Mouse (Mus musculus): Measurements from ENCODE around the gene Mgp.

Gene Mgp

DNA sequence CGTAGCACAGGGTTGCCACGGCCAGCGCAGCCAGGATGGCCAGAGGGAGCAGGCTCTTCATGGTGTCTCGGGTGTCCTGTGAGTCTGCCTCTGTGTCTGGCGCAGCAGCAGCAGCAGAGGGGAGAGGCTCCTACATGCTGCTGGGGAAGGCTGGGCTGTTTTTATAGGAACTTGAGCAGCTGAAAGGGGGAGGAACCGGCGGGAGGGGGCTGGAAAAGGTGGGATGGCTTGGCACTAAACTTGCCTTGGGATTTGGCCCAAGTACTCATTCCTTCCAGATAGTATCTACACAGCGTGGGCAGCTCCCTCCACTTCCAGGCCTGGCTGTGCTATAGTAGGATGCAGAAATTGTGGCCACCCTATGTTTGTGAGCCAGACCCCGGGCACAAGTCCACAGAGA, at the start of gene Mgp:
TSS of gene Mgp (minus strand) at position 154 of the 400 bp plus-strand sequence.
- DNase-seq: no peak

GRCm38 (mm10) chr6:136925049-136925448, 49.4 kb upstream of the Mgp start:
- DNase-seq: no peak

DNA sequence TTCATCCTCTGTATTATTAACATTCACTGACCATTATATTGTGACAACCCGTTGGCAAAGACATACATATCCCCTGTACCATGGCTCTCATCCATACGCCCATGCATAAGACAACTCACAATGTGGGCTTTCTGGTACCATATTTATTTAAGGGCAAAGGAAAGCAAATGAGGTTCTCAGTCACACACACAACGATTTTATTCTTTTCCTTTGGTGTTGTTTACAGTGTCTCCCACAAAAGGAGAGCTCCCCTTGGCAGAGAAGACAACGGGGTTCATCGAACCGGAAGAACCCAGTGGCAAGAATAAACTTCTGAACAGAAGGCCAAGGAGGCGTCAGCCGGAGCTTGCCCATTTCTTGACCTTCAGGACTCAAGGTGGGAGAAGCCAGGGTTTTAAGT, 47.9 kb upstream of the Mgp start, which contains the start of gene Pde6h:
TSS of gene Pde6h (plus strand) at position 301 of the 400 bp plus-strand sequence.
- DNase-seq: no peak

DNA sequence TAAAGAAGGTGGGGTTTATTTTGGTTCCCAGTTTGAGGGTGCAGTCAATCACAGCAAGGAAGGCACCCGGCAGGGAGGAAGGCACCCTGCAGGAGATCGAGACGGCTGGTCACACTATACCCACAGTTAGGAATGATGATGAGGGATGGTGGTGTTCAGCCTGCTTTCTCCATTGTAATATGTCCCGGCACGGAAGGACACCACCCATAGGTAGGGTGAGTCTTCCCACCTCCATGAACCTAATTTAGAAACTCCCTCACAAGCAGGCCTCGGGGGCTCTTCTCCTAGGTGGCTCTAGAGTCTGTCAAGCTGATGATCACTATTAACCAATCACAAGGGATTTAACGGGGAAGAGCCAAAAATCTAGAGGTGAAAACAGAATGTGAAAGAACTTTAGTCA, 47.2 kb upstream of the Mgp start:
- no peak for DNase-seq

DNA sequence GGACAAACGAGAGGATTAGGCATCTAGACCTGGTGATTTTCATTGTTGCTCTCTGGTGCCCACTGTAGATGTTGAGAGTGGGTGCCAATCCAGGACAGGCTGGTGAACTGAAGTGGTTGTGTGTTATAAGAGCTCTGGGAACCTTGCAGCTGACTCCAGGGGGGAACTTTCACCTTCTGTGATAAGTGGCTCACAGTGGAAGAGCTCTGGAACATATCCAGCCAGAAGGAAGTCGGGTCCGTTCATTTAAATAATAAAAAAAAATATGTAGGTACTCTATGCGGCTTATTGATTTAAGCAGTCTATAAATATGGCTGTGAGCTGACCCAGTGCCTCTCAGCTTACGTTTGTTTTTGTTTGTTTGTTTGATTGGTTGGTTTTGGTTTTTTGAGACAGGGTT, 46.5 kb upstream of the Mgp start, which contains the start of gene Erp27:
TSS of gene Erp27 (minus strand) at position 101 of the 400 bp plus-strand sequence.
- no peak for DNase-seq

DNA sequence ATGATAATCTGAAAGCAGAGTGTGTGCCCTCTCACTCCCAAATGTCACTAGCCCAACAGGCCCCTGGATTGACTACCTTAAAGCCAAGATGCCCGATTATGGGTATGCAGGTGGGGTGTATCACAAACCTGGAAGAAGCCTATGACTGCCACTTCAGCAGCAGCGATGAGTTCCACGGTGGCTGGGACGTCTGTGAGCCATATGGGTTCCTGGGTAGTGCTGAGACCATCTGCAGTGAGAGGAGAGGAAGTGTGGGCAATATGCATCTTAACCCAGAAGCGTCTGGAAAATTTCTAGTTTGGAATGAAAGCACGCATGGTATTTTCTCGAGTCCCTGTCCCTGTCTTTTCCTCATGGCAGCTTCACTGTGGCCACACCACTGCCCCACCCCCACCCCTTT, 46.0 kb upstream of the Mgp start:
- no peak for DNase-seq

DNA sequence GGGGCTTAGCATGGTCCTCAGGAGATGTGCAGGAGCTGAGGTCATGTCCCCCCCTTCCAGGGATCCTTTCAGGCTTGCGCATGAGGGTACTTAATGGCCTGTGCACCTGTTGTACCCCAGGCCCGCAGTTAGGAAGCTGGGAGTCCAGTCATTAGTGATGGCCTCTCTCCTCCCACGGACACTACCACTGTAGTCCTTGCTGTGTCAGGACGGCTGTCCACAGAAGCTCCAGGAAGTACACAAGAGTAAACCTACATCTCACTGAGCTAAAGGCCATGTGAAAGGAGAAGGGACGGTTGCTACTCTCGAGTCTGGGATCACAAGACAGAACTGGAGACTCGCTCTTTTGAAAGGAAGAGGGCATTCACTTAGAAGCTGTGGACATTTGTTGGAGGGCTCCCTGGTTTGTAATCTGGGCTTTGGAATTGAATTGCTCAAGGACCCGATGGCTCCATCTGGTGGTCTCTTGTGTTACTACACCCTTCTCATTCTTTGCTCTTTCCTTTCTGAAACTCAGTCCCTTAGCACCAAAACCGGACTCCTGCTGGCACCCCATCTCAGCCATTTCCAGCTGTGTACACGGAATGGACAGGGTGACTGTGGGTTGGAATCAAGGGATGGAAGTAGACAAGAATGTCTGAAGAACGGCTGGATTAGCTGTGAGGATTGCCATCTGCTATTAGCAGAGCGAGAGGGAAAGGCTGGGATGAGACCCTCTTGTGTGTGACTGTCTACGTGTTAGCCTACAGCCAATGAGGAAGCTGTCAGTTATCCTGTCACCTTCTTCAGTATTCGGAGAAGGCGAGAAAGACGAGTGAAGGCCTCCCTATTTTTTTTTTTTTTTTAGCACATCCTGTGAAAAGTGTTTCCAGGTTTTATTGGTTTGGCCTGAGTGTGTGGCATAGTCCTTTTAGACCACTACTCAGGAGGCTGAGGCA, 45.0 kb upstream of the Mgp start:
- peak; percentile 65 for DNase-seq

DNA sequence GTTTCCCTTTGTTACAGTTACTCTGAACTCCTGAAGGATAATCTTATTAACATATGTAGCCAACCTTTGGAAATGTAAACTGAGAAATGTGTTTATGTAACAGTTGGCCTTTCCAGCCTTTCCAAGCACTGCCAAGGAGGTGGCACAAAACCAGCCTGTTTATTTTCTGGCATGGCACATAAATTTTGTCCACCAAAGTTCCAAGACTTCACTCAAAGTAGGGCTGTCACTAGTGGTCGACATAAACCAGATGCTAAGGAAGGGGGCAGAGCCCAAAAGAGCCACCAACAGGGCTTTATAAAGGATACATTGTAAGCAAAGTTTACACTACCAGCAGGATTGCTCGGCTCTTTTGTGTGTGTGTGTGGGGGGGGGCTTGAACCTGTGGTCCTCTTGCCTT, 42.3 kb upstream of the Mgp start:
- no peak for DNase-seq

DNA sequence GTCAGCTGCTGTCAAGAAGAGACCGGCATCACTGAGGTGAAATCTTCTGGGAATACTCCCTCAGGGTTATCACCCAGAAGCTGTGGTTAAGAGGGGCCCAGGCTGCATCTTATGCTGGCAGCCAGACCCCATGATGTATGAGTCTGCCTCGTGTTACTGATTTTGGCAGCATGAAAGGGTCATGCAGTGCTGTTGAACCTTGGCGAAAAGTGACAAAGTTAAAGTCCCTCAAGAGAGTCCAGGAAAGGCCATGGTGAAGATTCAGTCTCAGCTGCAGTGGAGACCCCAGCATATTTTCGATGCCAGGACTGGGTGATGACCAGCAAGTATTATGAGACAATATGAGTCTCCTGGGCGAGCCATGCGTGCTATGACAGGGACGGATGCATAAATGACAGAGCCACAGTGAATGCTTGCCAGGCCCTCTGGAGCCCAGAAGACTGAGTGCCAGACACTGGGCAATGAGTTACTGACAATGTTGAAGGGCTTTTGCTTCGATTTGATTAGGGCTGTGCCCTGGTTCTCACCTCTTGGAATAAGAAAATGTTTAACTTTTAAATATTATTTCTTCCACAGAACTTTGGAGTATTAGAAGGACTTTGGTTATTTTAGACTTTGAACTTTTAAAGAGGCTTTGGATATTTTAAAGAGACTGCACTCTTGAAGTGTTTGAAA, 40.2 kb upstream of the Mgp start:
- DNase-seq: no peak

DNA sequence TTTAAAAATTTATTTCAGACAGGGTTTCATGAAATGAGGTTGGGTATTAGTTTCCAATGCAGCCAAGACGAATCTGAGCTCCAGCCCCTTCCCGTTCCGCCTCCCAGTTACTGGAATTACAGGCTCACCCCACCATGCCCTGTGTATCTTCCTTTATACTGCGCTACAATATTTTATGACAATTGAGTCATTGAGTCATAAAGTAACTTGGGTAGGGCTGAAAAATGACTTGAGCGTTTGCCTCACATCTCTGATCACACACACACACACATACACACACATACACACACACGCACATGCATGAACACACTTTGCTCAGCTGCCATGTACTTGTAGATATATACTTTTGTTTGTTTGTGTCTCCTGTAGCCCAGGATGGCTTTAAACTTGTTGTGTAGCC, 38.6 kb upstream of the Mgp start:
- no peak for DNase-seq

DNA sequence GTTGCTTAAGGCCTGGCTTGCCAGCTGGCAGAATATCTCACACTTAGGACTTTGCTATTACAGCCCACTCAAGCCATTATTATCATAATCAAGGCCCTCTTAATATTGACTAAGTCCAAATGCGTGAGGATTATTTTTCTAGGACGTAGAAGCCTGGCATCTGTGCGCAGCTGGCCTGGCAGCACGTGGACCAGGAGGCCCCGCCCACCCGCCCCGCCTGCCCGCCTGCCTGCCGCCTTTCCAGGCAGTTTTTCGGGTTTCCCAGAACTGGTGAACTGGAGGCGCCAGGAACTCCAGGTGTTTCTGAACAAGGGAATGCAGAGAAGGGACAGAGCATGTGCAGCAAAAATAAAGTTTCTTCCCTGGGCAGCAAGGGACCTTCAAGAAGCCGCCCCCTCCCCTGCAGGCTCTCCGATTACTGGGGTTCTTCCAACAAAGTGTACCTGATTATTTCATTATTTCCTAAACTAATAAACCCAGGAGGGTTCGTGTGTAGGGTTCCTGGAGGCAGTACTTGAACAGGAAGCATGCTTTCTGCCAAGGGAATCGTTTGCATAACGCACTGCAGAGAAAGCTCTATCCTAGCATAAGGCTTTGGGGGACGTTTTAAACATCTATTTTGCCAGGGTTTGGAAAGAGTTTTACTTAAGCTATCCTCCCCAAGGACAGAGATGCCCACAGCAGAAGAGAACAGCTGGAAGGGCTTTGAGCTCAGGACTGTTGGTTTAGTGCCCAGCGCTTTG, 37.9 kb upstream of the Mgp start:
- DNase-seq: peak; percentile 45

- DNase-seq: no peak
Measured at GRCm38 (mm10) chr6:136912751-136913265, 37.2 kb upstream of the Mgp start.

GRCm38 (mm10) chr6:136910247-136910890, 34.7 kb upstream of the Mgp start:
- DNase-seq: no peak

DNA sequence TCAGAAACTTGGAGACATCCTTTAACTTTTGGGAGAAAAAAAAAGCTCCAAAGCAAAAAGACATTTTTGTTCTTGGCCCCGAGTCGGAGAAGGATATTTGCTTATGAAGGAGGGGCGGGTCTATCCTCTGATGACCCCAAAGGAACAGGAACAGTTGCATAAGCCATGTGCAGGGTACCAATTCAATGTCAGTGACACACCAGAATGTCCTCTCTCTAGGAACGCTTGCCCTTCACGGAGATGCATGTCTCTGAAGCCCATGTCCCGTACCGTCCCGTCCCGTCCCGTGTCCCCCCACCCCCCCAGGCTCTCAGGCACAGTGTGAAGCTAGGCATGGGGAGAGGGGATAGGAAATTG, 31.3 kb upstream of the Mgp start:
- DNase-seq: no peak

DNA sequence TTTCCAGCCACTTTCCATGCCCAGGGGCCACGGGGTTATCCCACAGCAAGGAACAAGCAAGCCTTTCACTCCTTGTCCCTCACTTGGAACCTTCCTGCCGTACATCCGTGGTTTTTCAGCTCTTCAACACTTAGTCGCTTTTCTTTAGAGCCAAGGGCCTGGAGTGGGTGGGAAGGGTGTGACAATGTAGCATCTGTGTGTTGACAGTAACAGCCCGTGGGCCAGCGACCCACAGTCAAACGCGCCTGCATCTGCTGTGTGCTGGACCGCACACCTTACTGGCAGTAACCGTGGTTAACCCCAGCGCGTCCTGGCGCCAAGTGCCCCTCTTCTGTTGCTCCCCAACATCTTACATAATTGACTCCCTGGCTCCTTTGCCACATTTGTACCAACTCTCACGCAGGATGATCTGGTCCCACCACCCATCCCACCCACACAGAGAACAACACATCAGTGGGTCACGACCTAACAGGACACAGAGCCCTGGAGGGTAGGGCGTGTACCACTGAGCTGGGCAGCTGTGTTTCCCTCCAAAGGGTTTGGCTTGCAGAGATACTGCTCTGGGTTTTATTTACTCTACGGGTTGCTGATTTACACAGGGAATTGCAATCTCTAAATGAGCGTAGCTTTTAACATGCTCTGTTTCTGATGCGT, 30.8 kb upstream of the Mgp start:
- DNase-seq: no peak

GRCm38 (mm10) chr6:136903885-136904470, 28.4 kb upstream of the Mgp start:
- DNase-seq: no peak

DNA sequence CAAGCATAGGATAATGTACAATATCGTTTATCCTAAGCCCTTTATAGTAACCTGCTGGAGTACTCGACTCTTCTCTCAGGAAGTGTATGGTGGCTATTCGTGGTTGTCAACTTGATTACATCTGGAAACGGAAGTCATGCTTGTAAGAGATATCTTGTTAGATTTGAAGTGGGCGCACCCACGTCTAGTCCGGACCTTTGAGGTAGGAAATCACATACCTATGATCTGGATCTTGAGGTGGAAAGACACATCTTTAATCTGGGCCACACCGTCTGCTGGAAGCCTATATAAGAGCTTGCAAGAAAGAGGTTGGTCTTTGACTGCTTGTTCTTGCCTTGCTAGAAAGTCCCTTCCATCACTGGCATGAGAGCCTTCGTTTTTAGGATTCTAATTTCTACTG, 26.9 kb upstream of the Mgp start:
- no peak for DNase-seq

DNA sequence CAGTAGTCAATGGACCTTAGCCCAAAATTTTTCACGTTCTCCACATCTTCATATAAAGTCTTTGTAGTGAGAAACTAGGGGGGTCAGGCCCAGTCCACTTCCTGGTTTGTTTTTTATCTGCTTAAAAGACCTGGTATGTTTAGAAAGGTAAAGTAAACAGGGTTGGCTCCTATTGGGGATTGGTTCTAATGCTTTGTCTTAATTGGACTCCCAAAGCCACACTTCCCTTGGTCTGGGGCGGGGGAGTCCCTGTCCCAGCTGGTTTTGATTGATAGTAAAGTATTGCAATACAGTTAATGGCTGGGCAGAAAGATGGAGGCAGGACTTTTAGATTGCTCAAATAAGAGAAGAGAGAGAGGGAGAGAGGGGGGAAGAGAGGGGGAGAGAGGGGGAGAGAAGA, 25.4 kb upstream of the Mgp start:
- DNase-seq: no peak

DNA sequence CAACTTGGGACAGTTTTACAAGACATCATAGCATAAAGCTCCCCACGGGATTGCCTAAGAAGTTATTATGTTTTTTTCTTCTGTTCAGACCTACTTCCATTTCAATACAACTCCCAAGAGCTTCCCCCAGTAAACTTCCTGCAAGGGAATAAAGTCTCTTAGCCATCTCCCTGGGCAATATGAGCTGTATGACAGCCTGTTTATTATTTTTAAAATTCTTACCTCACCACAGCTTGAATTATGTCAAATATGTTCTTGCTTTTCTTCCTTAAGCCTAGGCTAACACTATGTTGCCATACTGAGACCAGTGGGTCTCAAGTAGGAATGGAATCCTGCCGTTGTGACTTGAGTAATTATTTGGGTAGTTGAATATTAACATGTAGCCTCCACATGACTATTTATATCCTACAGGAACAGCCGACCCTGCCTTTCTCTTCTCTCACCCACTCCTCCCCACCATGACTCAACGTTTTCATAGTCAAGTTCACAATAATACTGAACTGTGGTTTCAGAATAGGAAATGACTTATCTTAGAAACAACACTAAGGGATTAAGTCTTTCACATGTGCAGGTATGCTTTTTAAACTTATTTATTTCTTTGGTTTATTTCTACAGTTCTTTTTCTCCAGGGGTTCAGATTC, 24.9 kb upstream of the Mgp start:
- DNase-seq: no peak

GRCm38 (mm10) chr6:136898954-136899353, 23.3 kb upstream of the Mgp start:
- no peak for DNase-seq

GRCm38 (mm10) chr6:136898222-136898621, 22.6 kb upstream of the Mgp start:
- DNase-seq: no peak

All from liver (tissue).